Comparison of ENCODE assay signal across 8 mouse cellular contexts in the genomic region with DNA sequence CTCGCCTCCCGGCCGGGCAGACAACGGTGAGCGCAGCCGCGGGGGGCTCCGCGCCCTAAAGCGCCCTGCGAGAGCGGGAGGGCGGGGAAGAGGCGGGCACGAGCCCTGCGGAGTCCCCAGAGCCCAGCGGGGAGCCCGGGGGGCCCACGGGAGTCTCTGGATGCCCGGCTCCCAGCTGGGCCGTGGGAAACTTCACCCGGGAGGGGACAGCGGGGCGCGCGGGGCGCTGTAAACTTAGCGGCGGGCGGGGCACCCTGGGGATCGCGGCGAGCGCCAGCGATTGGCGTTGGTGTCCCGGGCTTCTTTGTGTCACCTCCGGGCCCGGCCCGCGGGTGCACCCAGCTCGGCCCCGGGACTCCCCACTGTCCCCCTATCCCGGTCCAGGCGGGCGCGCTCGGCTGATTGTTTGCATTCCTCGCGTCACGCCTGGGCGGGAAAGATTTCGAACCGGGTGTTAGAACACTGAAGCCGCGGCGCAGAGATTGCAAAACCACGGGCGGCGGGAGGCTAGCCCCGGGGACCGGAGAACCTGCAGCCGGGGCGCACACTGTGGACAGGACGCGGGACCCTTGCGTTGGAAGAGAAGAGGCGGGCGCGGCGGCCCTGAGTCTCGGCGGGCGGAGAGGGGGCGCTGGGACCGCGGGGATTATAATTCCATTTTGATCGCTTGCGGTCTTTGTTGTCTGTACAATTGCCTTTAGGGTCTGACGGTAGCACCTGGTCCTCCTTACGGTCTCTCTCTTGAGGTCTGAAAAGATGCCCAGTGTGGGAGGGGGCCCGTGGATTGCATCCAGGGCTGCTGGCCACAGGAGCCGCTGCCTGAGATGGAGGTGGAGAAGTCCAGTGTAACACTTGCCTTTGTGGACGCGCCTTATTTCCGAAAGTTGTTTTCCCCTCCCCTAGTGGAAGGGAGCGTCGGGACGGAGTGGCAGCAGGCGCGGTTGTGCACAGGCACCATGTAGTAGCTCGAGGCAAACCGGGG. TPM values are rescaled to one million over a fixed set of nuclear protein-coding genes. Genes with fewer than 3 reads are reported as not detected.
DNase-seq lines count a peak whose midpoint lies in the region; ATAC-seq and TF ChIP-seq lines count a peak whose summit lies in the region.

No protein-coding gene starts in this region.

- H3K9me3 ChIP-seq in forebrain, embryonic 16.5 days (ENCODE audit: control insufficient read depth, low read length) = no peaks in the 10 kb centered on the region
- H3K9me3 ChIP-seq in lung, embryonic 16.5 days (ENCODE audit: control insufficient read depth, low read length) = no peaks in the 10 kb centered on the region

- peak; percentile 68 for DNase-seq in MN1 (ENCODE audit: low spot score)
- DNase-seq in cerebellum, adult 11-12 months = peak; percentile 44
- DNase-seq in heart, postnatal 36 days = peak; percentile 73 to 83
- peak; percentile 19 to 40 for DNase-seq in layer of hippocampus, adult 2 months (ENCODE audit: low spot score in 2 of 2)
- peak; percentile 57 for DNase-seq in ovary, postnatal 10 days (ENCODE audit: low spot score)
- peak; percentile 18 for DNase-seq in thymus, postnatal 25 days

- H3K27me3 ChIP-seq in forebrain, embryonic 16.5 days (replicated peaks; ENCODE audit: control insufficient read depth, insufficient read depth, low read length) = no peaks in the 10 kb centered on the region
- H3K27me3 ChIP-seq in lung, embryonic 16.5 days (ENCODE audit: control insufficient read depth, insufficient read depth, low read depth, low read length) = no peaks in the 10 kb centered on the region

- peak; percentile 40 for TF ChIP-seq CTCF in layer of hippocampus, adult 2 months (conservative IDR thresholded peaks at IDR 0.05)

- H3K36me3 ChIP-seq in forebrain, embryonic 16.5 days (ENCODE audit: control insufficient read depth, insufficient read depth) = no peaks in the 10 kb centered on the region
- no peaks in the 10 kb centered on the region for H3K36me3 ChIP-seq in lung, embryonic 16.5 days (ENCODE audit: control insufficient read depth, insufficient read depth, low read length)

- H3K9ac ChIP-seq in forebrain, embryonic 16.5 days (replicated peaks; ENCODE audit: low read depth, low read length) = peak overlapping the region; percentile 89
- peak overlapping the region; percentile 91 for H3K9ac ChIP-seq in lung, embryonic 16.5 days (ENCODE audit: low read length)

- ATAC-seq in forebrain, embryonic 16.5 days = peak; percentile 82
- peak; percentile 84 for ATAC-seq in lung, embryonic 16.5 days (ENCODE audit: low read depth)

- intact Hi-C loops in heart, postnatal 36 days (cut with DNase I) = loop anchor here (5.0 kb wide), 1 partner anchor 34 kb away; no protein-coding TSS in a partner anchor

- H3K4me3 ChIP-seq in forebrain, embryonic 16.5 days (replicated peaks; ENCODE audit: low read length) = peak overlapping the region; percentile 95
- H3K4me3 ChIP-seq in layer of hippocampus, adult 2 months = peak overlapping the region; percentile 70
- H3K4me3 ChIP-seq in lung, embryonic 16.5 days (ENCODE audit: low read length) = peak overlapping the region; percentile 88

- WGBS in forebrain, embryonic 16.5 days = under 1% methylated on average over 78 of the region's 93 CpGs
- under 1% methylated on average over 80 of the region's 93 CpGs for WGBS in lung, embryonic 16.5 days

- peaks cover 22% of the 10 kb centered on the region for H3K4me1 ChIP-seq in forebrain, embryonic 16.5 days (replicated peaks; ENCODE audit: control insufficient read depth, insufficient read depth, low read length)
- peaks cover 19% of the 10 kb centered on the region for H3K4me1 ChIP-seq in lung, embryonic 16.5 days (replicated peaks; ENCODE audit: control insufficient read depth, insufficient read depth, low read length)

- peak overlapping the region; percentile 66 for H3K27ac ChIP-seq in forebrain, embryonic 16.5 days (ENCODE audit: low read length)
- H3K27ac ChIP-seq in layer of hippocampus, adult 2 months = peak overlapping the region; percentile 79
- H3K27ac ChIP-seq in lung, embryonic 16.5 days (ENCODE audit: low read length) = peak overlapping the region; percentile 86

- peak overlapping the region; percentile 84 for H3K4me2 ChIP-seq in forebrain, embryonic 16.5 days (ENCODE audit: low read length)
- H3K4me2 ChIP-seq in lung, embryonic 16.5 days (ENCODE audit: low read depth, low read length) = peak overlapping the region; percentile 82

RNA-seq across cellular contexts. Expression of a gene that starts 0.8 kb away (rescaled TPM):
- polyA plus RNA-seq in forebrain, embryonic 16.5 days (2015; fragmentation: Nextera tagmentation; extraction: Ambion mirVana) = 107 and 110 TPM in 2 replicates
- total RNA-seq in heart, postnatal 36 days (2021) = 10 to 100 TPM; 33.4 to 40.0 TPM
- total RNA-seq in layer of hippocampus, adult 2 months (2021) = 10 to 100 TPM; 25.2 to 26.8 TPM
- 50.8 and 59.5 TPM in 2 replicates for polyA plus RNA-seq in lung, embryonic 16.5 days (2015; fragmentation: Nextera tagmentation; extraction: Ambion mirVana)

Comparison
In these comparisons a context has a peak if more than half of its experiments do, and no peak if none do; other contexts are left out.
1. Peak in every context shown above with its lines: DNase-seq, ATAC-seq, H3K4me3 ChIP-seq and H3K27ac ChIP-seq.
2. DNase-seq: peak in every context shown above with its lines; median percentile 78 in heart, postnatal 36 days; 68 in MN1; 57 in ovary, postnatal 10 days; 44 in cerebellum, adult 11-12 months; 30 in layer of hippocampus, adult 2 months; 18 in thymus, postnatal 25 days.